In the genomic region with DNA sequence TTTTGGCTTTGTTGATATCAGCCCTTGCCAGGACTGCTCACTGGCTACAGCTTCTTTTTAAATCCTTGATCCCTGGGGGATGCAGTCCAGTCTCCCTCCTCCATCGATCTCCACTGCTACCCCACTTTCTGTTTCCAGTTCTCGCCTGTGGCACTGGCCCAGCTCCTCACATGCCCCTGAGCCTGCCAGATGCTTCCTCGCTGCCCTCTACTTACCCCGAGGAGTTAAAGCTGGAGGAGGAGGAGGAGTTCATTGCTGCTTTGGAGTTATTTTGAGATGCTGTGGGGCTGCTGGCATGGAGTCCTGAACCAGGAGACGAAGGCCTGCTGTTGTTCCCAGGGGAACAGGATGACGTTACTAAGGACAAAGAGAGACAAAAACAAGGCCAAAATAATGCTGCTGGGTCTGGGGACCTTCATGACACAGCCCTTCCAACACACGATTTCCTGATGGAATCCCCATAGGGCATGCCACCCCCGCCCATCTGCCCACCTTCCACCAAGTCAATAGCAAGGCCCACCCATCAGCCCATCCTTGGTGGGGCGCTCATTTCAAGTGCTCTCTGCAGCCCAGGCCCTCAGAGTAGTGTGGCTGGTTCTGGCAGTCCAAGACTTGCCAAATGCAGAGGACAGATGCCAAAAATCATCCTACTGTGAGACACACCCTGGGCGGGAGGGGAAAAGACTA, we compare ENCODE assay signal across 9 mouse cellular contexts. TPM values are rescaled to one million over a fixed set of nuclear protein-coding genes. Genes with fewer than 3 reads are reported as not detected.
A peak's percentile ranks its signal among the peaks of the same experiment; 100 is the strongest.
DNase-seq lines count a peak whose midpoint lies in the region; ATAC-seq lines count a peak whose summit lies in the region.
"Had no signal": no experiment of that assay in that cellular context is flagged by ENCODE, and none has a peak within 500 bp of the region (broad histone marks: within the 10 kb centered on the region; RNA-seq: fewer than 3 reads in every experiment).

No protein-coding gene starts in this region.

- DNase-seq in left cerebral cortex, postnatal 36 days (ENCODE audit: low spot score in 2 of 2), result peak; percentile 47 to 58
- no peak for DNase-seq in left cerebral cortex, postnatal 14 days (ENCODE audit: low spot score in 2 of 2)
- DNase-seq in brain, adult 2 months (ENCODE audit: low read depth, low spot score), result peak; percentile 69
- peak; percentile 63 to 83 for DNase-seq in heart, postnatal 36 days
- peak; percentile 42 for DNase-seq in ovary, postnatal 14 days (ENCODE audit: low spot score)
- no peak for DNase-seq in thymus, postnatal 0 days (ENCODE audit: low spot score)
- DNase-seq in midbrain, embryonic 14.5 days, result no peak

- H3K4me1 ChIP-seq in midbrain, embryonic 14.5 days (ENCODE audit: control insufficient read depth, insufficient read depth, low read length), result no peaks in the 10 kb centered on the region

- ATAC-seq in midbrain, embryonic 14.5 days (ENCODE audit: low FRiP score, low TSS enrichment), result no peak
- ATAC-seq: forebrain, embryonic 14.5 days had no signal

- no peaks in the 10 kb centered on the region for H3K36me3 ChIP-seq in midbrain, embryonic 14.5 days (ENCODE audit: control insufficient read depth, insufficient read depth, low read length)

- no peaks in the 10 kb centered on the region for H3K27me3 ChIP-seq in midbrain, embryonic 14.5 days (ENCODE audit: control insufficient read depth, insufficient read depth, low read length)

- 72% methylated on average over 10 of the region's 10 CpGs for WGBS in midbrain, embryonic 14.5 days

- H3K9me3 ChIP-seq in midbrain, embryonic 14.5 days (ENCODE audit: control insufficient read depth, low read length), result no peaks in the 10 kb centered on the region

- no peak overlapping the region for H3K9ac ChIP-seq in midbrain, embryonic 14.5 days (replicated peaks; ENCODE audit: low read length)

- H3K4me3 ChIP-seq in midbrain, embryonic 14.5 days (replicated peaks; ENCODE audit: low read depth, low read length), result no peak overlapping the region

- intact Hi-C loops in left cerebral cortex, postnatal 36 days (cut with DNase I), result no loop called here
- intact Hi-C loops in left cerebral cortex, postnatal 14 days (cut with DNase I), result no loop called here
- intact Hi-C loops in heart, postnatal 36 days (cut with DNase I), result no loop called here

- H3K4me2 ChIP-seq in midbrain, embryonic 14.5 days (ENCODE audit: low read length), result no peak overlapping the region

- no peak overlapping the region for H3K27ac ChIP-seq in midbrain, embryonic 14.5 days (replicated peaks; ENCODE audit: low read depth, low read length)

RNA-seq across cellular contexts. Expression of gene Tmem136, which starts 10.9 kb away (rescaled TPM):
- total RNA-seq in left cerebral cortex, postnatal 36 days (2021), result 10 to 100 TPM; 18.1 to 18.6 TPM
- 10 to 100 TPM; 15.4 to 18.0 TPM for total RNA-seq in left cerebral cortex, postnatal 14 days (2021)
- total RNA-seq in heart, postnatal 36 days (2021), result 1 to 10 TPM; 6.1 to 9.1 TPM
- 0.29 and 1.1 TPM in 2 replicates for polyA plus RNA-seq in thymus, postnatal 0 days (2015; fragmentation: Nextera tagmentation; extraction: Ambion mirVana)
- polyA plus RNA-seq in midbrain, embryonic 14.5 days (2014; fragmentation: Nextera tagmentation; extraction: Ambion mirVana), result 9.8 and 11.6 TPM in 2 replicates
- total RNA-seq: megakaryocyte, adult 5-6 weeks had no signal

RNA-seq across cellular contexts. Expression of gene Arhgef12, which starts 20.2 kb away (rescaled TPM):
- total RNA-seq in left cerebral cortex, postnatal 36 days (2021), result 100 to 1,000 TPM; 153 to 169 TPM
- 100 to 1,000 TPM; 156 to 159 TPM for total RNA-seq in left cerebral cortex, postnatal 14 days (2021)
- 100 to 1,000 TPM; 154 to 160 TPM for total RNA-seq in heart, postnatal 36 days (2021)
- polyA plus RNA-seq in thymus, postnatal 0 days (2015; fragmentation: Nextera tagmentation; extraction: Ambion mirVana), result 2.2 and 3.1 TPM in 2 replicates
- 34.8 and 38.6 TPM in 2 replicates for polyA plus RNA-seq in midbrain, embryonic 14.5 days (2014; fragmentation: Nextera tagmentation; extraction: Ambion mirVana)

Comparison
In these comparisons a context has a peak if more than half of its experiments do, and no peak if none do; other contexts are left out.
1. DNase-seq: peak in left cerebral cortex, postnatal 36 days (2 of 2), brain, adult 2 months (single experiment), heart, postnatal 36 days (2 of 2) and ovary, postnatal 14 days (single experiment); none in left cerebral cortex, postnatal 14 days (0 of 2), thymus, postnatal 0 days (single experiment) and midbrain, embryonic 14.5 days (single experiment).